In the genomic region with DNA sequence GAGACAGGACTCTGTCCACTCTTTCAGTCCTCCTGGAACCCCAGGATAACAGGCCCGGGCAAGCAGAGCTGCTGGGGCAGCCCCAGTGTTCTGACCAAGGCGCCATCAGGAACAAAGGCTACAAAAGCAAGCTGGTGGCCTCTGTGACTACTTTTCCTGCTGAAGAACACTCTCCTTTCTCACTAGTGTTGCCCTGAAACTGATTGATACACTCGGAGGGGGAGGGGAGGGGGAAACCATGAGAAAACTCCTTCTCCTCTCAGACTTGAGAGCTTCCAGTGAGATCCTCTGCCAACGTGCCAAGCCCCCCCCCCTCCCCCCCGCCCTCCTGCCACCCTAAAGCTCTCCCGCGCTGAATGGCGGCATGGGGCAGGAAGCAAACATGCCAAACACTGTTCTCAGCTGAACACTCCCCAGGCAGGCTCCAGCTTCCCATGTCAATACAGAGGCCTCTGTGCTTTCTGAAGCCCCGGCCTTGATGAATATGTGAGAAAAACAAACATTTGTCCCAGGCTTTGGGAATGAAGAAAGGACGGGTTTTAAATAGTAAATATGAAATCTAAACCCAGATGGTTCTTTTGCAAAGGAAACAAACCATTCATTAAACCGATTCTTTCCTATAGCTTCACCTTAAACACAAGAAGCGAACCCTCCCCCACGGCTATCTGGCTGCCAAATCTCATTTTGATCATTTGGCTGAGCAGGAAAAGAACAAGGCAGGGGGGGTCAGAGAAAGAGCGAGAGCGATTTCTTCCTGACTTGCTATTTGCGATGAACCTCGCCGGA, we compare ENCODE assay signal across 9 mouse cellular contexts.
A peak's percentile ranks its signal among the peaks of the same experiment; 100 is the strongest.
DNase-seq lines count a peak whose midpoint lies in the region; ATAC-seq and TF ChIP-seq lines count a peak whose summit lies in the region.
"Had no signal": no experiment of that assay in that cellular context is flagged by ENCODE, and none has a peak within 500 bp of the region (broad histone marks: within the 10 kb centered on the region; RNA-seq: fewer than 3 reads in every experiment).

No protein-coding gene starts in this region.

- peak in 1 of 2 experiments; percentile 26 for DNase-seq in cerebellum, adult 2 months
- no peak for DNase-seq in cerebellum, adult 11 months
- DNase-seq in lung, postnatal 36 days = peak; percentile 4
- DNase-seq in lung, postnatal 14 days = no peak
- DNase-seq in thymus, postnatal 0 days (ENCODE audit: low spot score) = no peak
- DNase-seq in kidney, adult 18-20 months = no peak
- DNase-seq: adrenal gland, adult 2 months had no signal

- H3K4me1 ChIP-seq in cerebellum, adult 2 months (ENCODE audit: control insufficient read depth, insufficient read depth, low read length) = peaks cover 8% of the 10 kb centered on the region
- H3K4me1 ChIP-seq in hindbrain, embryonic 16.5 days (ENCODE audit: control insufficient read depth, insufficient read depth, low read depth, low read length) = peaks cover 20% of the 10 kb centered on the region
- H3K4me1 ChIP-seq in stomach, embryonic 16.5 days (ENCODE audit: control insufficient read depth, insufficient read depth, low read length) = peaks cover 5% of the 10 kb centered on the region

- no peak for TF ChIP-seq POLR2A in cerebellum, adult 2 months (IDR thresholded peaks at IDR 0.05; ENCODE audit: borderline replicate concordance, insufficient read depth, low read length)

- H3K9ac ChIP-seq in hindbrain, embryonic 16.5 days (ENCODE audit: low read depth, low read length) = peak overlapping the region; percentile 38
- peak overlapping the region; percentile 4; the same call in 1 of the 2 replicates for H3K9ac ChIP-seq in stomach, embryonic 16.5 days (ENCODE audit: low read length)

- TF ChIP-seq CTCF in cerebellum, adult 2 months (IDR thresholded peaks at IDR 0.05; ENCODE audit: borderline replicate concordance, insufficient read depth, low read depth, low read length) = no peak

- H3K4me2 ChIP-seq in hindbrain, embryonic 16.5 days (ENCODE audit: low read length) = 0 out of 2 replicates have a peak overlapping the region, but pooled peaks have one; percentile 5
- H3K4me2 ChIP-seq in stomach, embryonic 16.5 days (ENCODE audit: low read depth, low read length) = peak overlapping the region; percentile 10

- H3K27ac ChIP-seq in cerebellum, adult 2 months (ENCODE audit: insufficient read depth, low read length) = 0 out of 2 replicates have a peak overlapping the region, but pooled peaks have one; percentile 23
- H3K27ac ChIP-seq in hindbrain, embryonic 16.5 days (ENCODE audit: low read depth, low read length) = peak overlapping the region; percentile 79
- peak overlapping the region; percentile 75 for H3K27ac ChIP-seq in stomach, embryonic 16.5 days (ENCODE audit: low read length)

- H3K27me3 ChIP-seq in cerebellum, adult 2 months (ENCODE audit: control insufficient read depth, insufficient read depth, low read length) = no peaks in the 10 kb centered on the region
- H3K27me3 ChIP-seq in hindbrain, embryonic 16.5 days (replicated peaks; ENCODE audit: control insufficient read depth, insufficient read depth, low read length) = no peaks in the 10 kb centered on the region
- no peaks in the 10 kb centered on the region for H3K27me3 ChIP-seq in stomach, embryonic 16.5 days (ENCODE audit: control insufficient read depth, insufficient read depth, low read length)

- WGBS in cerebellum, adult 2 months = 13% methylated on average over 18 of the region's 18 CpGs
- 15% methylated on average over 17 of the region's 18 CpGs for WGBS in hindbrain, embryonic 16.5 days
- 17% methylated on average over 17 of the region's 18 CpGs for WGBS in stomach, embryonic 16.5 days

- no peaks in the 10 kb centered on the region for H3K36me3 ChIP-seq in hindbrain, embryonic 16.5 days (ENCODE audit: control insufficient read depth, insufficient read depth, low read length)
- no peaks in the 10 kb centered on the region for H3K36me3 ChIP-seq in stomach, embryonic 16.5 days (ENCODE audit: control insufficient read depth, insufficient read depth, low read length)

- H3K4me3 ChIP-seq in cerebellum, adult 2 months (replicated peaks; ENCODE audit: insufficient read depth, low read depth, low read length) = no peak overlapping the region
- H3K4me3 ChIP-seq in hindbrain, embryonic 16.5 days (ENCODE audit: low read length) = no peak overlapping the region
- H3K4me3 ChIP-seq in stomach, embryonic 16.5 days (replicated peaks; ENCODE audit: low read length) = no peak overlapping the region

- peak; percentile 96 for ATAC-seq in hindbrain, embryonic 16.5 days
- ATAC-seq in stomach, embryonic 16.5 days (ENCODE audit: insufficient read depth, low FRiP score) = peak; percentile 90

- peaks cover 3% of the 10 kb centered on the region; the same call in 1 of the 2 replicates for H3K9me3 ChIP-seq in hindbrain, embryonic 16.5 days (ENCODE audit: control insufficient read depth, low read length)
- peaks cover 3% of the 10 kb centered on the region; the same call in 1 of the 2 replicates for H3K9me3 ChIP-seq in stomach, embryonic 16.5 days (replicated peaks; ENCODE audit: control insufficient read depth, low read length)

Comparison
In these comparisons a context has a peak if more than half of its experiments do, and no peak if none do; other contexts are left out.
1. H3K27ac ChIP-seq: peak in every context shown above with its lines; median percentile 79 in hindbrain, embryonic 16.5 days; 75 in stomach, embryonic 16.5 days; 23 in cerebellum, adult 2 months.